Mouse (Mus musculus) left cerebral cortex, adult 8-10 months (tissue): ENCODE measurements around the gene Manba. TPM values are rescaled to one million over a fixed set of nuclear protein-coding genes. Genes with fewer than 3 reads are reported as not detected.

Source experiments
- DNase-seq, 2 experiments: peaks; one replicate each; pipeline ENCODE4 v3.0.0; 2022; ENCODE audit warnings: low spot score in 2 of 2
- total RNA-seq, 4 experiments: library from RNA; stranded (reverse); gene quantifications; 2 replicates each; pipeline ENCODE4 v1.2.4; 2022

Manba gene
- total RNA-seq, 4 experiments from 2014 or later, result 9.9 to 17.0 (median 11.9) TPM

DNA sequence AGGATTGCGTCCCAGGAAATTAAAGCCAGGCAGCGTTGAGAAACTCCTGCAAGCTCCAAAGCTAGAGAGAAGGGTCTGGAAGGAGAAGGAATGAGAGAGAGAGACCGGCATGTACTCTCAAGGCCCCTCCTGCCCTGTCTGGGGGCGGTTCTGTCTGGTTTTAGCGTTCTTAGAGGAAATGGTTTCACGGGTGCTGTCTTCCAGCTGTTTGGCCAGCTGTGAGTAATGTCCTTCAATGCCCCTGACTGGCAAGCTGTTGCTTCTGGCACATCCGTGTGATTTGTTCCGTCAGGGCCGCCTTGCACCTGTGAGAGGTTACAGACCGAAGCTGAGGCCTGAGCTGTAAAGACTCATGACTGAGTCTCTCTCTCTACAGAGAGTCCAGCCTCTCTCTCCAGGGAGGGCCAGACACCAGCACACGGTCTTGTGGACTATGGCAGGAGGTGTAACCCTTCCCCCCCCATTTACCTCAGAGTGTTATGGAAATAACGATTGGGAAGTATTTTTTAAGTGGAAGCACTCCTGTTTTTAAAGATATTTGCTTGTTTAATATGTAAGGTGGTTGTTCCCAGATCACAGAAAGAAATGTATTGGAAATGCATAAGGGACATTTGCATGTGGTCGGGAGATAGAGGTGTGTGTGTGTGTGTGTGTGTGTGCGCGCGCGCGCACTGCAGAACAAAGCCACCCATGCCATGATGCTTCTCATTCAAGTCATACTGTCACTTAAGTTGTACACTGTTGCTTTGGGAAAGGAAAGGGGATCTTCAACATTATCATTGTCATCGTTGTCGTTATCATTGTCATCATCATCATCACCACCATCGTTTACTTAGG, 95.2 kb downstream of the Manba start:
- DNase-seq, result no peak

DNA sequence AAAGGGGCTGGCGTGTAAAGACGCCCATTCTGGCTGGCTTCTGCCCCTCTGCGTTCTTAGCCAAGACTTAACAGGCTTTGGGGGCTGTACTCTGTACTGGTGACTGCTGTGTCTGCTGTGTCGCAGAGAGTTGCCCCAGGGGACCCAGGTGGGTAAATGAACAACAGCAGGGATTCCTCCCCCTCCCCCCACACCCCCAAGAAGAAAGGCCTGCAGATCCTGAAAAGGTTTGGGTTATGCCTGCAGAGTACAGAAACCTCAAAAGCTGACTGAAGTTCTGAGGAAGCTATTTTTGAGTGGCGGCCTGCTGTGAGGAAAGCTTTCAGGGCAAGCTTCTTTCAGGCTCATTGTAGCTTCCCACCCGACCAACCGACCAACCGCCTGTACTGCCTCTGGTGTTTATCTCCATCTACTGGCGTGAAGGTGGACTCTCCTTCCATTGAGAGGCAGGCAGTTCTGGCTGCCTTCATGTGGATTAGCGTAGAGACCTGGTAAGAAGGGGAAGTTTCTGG, 96.3 kb downstream of the Manba start:
- DNase-seq, result no peak

DNA sequence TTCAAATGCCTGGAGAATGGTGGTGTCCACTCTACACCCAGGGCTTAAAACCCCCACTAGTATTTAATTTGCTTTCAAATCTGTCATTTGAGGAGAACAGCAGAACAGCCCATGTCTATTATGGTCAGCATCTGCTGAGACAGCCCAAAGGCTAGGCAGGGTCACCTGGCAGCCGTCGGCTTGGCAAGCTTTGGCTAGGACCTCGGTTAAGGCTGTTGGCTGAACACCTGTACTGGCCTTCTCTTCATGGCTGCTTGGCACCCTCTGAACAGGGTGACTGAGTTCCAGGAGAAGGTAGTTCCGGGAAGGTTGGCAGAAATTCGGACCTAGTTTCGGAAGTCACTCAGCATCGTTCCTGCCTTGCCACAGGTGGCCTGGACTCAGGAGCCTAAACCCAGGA, 96.8 kb downstream of the Manba start:
- DNase-seq, result no peak

DNA sequence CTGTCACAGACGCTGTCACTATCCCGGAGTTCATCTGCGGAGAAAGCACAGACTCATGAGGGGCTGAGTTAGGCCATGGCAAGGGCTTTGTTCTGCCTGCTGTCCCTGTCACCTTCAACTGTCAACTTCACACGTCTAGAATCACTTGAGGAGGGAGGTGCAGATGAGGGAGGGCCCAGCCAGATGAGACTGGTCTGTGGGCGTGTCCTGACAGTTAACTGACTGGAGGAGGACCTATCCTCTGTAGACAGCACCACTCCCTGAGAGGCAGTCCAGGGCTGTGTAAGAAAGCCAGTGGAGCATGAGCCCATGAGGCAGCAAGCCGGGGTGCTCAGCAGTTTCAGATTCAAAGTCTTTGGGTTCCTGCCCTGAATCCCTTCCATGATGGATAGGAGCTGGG, 100.1 kb downstream of the Manba start:
- DNase-seq, result no peak

DNA sequence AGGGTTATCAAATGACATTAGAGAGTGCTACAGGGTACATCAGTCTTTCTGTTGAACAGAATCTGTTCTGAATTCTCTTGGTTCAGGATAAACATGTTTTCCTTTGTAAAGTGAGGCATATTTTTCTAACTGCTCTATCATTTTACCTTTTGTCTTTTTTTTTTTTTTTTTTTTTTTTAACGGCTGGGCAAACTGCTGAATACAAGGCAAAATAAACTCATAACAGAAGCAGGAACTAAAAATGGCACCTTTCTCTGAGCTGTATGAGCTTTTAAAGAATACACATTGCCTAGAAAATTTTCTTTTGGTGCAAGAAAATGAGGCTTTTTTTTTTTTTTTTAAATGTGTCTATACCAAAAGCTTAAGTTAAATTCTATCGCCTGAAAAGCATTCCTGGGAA, 100.6 kb downstream of the Manba start:
- no peak for DNase-seq

DNA sequence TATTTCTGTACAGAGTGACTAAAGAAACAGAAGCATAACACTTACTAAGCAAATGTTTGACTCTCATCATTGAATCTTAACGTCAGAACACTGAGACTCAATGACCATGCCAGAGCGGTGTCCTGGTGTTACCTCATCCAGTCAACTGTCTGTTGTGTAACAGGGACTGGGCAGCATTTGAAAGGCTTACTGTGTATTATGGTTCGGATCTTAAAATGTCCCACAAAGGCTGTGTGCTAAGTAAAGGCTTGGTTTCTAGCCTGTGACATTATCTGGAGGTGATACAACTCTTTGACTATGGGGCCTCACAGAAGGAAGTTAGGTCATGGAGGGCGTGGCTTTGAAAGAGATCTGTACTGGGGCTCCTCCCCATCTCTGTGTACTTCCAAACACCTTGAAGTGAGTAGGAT, 101.1 kb downstream of the Manba start:
- DNase-seq, result no peak

DNA sequence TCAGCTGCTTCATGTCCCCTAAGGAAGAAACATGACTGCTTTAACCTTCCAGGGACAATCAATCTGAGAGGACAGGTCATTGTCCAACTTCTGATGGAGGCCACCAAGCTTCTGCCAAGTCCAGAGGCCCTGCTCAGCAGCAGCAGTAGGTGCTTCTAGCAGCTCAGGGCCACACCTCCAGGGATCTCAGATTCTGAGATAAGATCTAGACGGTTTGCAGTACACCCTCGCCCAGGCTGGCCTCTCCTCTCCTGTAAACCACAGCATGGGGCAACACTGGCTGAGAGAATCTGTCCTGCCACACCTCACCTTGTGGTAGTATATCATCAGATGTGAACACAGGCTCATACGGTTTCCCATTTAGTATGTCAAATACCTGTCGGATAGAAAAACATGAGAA, 105.1 kb downstream of the Manba start:
- no peak for DNase-seq

DNA sequence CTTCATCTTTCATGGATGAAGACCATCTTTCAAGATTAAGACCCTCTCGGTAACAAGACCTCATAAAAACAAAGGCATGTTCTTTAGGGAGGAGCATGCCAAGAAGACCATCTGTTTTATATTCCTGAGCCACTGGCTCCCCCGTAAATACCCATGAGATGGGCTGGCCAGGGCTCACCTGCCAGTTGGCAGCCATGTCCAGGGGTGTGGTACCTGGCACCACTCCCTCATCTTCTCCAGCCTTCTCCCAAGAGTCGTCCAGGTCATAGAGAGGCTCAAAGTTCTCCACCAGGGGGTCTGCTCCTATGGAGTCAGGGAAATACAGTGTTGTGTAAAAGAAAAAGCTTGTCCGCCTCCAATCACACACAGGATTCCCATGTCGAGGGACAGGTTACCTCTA, 106.0 kb downstream of the Manba start:
- no peak for DNase-seq

DNA sequence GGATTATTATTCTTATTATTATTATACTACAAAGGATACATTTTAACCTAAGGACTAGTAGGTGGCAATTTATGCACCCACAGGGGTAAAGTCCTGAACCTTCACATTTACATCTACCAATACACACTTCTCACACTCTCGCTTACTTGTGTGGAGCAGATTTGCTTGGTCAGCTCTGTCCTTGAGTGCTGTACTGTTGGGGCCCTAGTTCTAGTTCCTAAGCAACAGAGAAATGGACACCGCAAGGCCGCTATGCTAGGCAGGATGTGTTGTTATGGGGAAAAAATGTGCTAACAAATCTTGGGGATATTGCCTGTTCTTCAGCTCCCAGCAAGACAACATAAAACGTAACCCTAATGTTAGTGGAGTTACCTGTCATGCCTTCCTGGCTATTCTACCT, 106.6 kb downstream of the Manba start:
- DNase-seq, result no peak

DNA sequence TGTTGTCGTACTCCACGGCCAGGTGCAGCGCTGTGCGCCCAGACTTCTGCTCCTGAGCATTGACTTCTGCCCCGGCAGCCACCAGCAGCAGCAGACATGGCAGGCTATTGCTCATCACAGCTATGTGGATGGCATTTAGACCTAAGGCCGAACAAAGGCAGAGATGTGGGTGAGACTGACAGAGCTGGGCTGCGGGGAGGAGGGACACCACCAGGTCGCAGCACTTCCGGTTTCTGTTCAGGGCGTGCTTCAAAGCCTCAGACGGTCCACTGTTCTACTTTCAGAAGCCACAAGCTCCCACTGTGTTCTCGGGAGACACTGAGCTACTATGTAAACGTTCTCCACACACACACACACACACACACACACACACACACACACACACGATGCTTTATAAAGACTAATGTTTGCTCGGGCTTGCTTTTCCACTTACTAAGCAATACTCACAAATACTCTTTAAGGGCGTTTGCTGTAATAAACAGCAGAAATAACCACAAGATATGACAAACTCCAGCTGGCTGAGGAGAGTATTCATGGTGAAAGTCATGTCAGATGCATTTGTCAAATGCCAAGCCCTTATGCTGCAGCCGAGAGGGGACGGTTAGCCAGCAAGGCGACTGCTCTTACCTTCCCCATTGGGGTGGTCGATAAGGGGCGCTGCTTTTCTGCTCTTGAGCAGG, 109.0 kb downstream of the Manba start:
- no peak for DNase-seq

DNA sequence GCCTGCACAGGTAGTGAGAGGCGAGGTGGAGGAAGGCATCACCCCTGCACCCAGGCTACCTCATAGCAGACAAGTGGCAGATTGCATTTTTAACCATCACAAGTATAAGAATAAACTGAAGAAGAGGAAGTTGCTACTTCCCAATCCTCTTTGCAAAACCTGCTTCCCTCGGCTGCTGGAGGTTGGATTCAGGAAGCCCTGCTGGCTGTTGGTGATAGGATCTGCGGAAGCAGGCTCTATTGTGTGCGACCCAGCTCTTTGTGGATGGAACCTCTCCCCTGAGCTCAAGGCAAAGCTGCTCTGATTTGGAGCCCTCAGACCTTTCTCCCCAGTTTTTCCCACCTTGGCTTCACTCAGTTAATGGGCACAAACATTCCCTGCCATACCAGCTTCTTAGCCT, 111.6 kb downstream of the Manba start:
- no peak for DNase-seq

DNA sequence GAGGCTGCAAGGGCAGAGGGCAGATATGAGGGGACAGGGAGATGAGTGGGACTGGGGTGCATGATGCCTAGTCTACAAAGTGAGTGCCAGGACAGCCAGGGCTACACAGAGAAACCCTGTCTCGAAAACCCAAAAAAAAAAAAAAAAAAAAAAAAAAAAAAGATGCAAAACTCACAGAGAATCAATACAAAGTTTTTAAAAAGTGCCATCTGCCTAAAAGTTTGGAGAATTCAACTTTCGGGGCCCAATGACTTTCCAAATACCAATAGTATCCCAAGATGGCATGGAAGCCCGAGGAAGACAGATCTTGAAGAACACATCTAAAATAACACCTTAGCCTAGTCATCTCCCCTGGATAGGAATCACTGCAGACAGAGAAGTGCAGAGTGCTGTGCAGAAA, 112.9 kb downstream of the Manba start:
- DNase-seq, result no peak

DNA sequence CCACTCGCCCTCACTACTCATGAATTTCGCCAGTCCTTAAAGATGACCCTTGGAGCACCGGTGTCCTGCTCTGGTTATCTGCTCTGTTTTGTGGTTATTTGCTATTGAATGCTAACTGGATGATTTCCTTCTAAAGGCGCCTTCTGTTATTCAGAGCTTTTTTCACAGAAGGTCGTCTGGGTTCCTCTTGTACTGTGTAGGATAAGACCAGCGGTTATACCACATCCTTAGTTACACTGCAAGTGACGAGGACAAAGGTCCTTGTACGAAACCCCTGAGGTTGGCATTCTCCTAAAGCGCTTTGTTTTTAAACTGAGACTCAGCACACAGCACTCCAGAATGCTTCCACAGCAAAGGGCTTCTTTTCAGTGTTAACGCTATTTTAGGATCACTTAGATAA, 117.3 kb downstream of the Manba start:
- DNase-seq, result no peak

DNA sequence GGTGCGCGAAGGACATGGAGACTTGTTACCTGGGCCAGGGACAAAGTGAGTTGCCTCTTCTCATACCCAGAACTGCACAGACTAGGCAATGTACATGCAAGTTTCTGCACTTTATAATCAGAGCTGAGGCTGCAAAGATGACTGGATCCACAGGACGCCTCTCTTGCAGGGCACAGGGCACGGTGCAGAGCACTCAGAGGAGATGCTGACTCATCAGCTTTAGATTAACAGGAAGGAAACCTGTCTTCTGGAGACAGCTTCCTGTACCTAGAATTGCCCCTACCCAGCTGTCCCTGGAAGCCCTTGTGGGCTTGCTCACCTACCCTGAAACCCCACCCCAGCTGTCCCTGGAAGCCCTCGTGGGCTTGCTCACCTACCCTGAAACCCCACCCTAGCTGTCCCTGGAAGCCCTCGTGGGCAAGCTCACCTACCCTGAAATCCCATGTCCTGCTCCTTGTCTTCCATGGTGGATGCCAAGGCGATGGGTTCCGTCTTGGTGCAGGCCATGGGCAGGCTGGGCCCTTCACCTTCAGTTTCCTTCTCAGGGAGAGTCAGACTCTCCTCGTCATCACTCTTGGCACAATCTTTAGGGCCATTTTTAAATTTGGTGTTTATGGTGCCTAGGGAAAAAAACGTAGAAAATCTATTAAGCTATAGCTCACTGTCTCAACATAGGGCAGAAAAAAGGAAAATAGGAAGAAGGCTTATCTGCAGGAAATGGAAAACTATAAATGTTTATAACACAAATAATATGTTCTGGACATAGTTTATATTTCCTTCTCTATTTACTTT, 119.4 kb downstream of the Manba start:
- DNase-seq, result no peak

DNA sequence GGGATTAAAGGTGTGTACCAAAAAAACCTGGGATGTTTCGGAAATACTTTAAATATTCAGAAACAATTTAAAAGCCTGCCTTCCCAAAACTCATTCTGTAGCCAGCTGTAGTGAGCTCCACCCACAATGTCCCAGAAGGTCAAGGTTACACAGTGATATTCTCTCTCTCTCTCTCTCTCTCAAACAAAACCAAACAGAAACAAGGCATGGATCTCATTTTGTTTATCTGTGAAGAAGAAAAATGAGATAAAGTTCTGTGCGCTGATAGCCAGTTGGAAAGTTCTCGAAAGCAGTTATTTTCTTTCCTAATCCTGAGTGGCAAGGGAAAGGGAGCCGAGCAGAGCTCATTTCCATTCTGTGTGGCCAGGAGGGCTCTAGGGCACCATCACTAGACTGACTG, 120.1 kb downstream of the Manba start:
- no peak for DNase-seq

DNA sequence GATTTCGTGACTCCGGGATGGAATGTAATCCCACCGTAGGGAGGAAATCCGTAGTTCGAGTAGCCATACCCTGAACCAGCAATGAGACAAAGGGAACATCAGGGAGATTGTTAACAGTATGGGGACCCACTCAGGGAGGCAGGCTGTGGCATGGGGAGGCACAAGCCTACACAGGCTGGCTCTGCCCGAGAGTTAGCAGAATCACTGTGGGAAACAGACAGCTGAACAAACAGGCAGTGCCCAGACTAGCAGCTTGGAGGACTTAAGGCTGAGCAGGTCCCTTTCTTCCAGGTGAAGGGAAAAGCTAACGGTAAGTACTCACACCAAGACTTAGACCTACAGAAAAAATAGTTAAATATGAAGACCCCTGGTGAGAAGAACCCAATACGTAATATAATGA, 121.2 kb downstream of the Manba start:
- DNase-seq, result no peak

DNA sequence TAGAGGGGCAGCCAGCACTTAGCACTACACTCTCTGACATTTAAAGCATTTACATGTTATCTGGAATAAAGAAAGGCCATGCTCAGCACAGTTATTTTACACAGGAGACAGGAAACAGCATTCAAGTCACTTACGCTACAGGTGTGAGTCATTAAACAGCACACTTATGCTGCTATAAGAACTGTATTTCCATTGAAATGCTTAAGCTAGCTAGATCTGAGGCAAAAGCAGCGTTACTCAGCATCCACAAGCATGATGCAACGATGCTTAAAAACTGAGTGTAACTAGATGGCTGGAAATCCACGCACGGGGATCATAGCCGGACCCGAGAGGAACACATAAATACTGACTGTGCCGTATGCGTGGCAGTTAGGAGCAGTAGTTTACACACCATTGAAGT, 121.6 kb downstream of the Manba start:
- DNase-seq, result no peak

DNA sequence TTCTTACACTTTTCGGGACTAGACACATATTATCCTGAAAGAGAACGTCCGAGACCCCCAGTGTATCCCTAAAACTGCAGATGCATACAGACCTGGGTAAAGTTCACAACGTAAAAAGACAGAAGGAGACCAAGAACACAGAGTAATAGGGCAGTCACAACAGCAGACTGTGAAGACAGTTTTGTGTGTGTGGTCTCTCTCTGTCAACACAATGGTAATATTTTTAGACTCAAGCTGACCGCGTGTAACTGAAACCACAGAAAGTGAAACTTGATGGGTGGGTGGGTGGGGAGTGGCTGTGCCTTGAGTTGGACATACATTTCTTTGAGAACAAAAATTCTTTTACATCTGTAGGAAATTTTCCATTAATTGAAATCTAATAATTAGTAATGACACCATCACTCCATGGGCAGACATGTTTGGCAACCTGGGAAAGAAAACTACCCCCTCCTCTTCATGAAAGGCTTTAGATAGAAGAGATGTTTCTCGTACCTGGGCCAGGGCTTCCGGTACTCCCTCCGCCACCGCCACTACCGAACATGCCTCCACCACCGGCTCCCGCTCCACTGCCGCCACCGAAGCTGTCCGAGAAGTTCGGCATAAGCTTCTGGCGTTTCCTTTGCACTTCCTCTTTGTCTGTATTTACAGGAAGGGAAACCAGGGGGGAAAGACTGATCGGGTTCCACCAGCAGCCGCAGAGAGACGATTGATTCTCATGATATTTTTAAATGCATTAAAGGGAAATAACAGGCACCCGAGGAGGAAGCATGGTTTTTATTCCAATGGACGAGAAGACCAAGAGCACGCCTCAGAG, 122.5 kb downstream of the Manba start:
- no peak for DNase-seq

DNA sequence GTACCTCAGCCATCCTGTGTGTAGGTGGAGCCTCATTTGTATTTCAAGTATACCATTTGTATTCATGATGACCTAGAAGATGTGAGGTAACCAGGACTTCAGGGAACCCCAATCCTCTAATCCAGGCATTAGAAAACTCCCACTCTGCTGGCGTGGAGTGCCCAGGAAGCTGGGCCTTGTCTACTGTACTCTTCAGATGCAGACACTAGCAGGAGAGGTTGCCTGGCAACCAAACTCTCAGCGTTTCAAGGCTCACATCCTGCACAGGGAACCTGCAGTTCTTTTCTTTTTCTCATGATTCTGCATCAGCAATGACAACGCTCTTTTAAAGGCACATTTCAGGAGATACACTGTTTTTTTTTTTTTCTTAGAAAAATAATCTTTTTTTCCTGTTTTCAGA, 124.8 kb downstream of the Manba start:
- DNase-seq, result peak; percentile 33 to 74

DNA sequence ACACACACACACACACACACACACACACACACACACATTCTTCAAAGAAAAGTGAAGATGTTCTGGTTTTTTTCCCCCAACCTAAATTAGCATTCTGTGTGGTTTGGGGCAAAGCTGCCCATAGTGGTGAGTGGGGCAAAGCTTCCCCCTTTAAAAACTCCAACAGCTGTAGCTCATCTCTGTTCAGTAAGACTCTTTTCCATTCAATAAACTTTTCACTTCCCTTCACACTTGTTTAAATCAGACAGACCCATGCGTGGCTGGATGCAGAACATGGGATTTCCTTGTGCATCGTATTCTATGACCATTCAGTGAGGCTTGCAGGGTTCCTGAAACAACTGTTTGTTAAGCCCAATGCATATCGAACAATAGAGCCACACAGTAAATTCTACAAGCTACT, 129.0 kb downstream of the Manba start:
- no peak for DNase-seq

DNA sequence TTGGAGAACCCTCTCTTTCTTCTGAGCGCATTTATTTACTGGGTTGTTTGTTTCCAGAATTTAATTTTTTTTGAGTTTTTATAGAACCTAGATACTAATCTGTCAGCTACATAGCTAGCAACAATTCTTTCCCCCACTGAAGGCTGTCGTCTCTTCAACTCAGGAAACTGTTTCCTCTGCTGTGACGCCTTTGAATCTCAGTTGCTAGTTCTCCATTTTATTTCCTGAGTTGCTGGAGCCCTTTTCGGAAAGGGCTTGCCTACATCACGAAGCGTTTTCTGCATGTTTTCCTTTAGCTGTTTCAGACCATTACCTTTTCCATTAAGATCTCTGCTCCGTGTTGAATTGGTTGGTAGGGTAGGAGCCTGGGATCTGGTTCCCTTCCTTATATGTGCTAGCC, 131.3 kb downstream of the Manba start:
- no peak for DNase-seq
